Mouse (Mus musculus) midbrain, embryonic 10.5 days (tissue): Measurements from ENCODE around the gene Cela2a. TPM values are rescaled to one million over a fixed set of nuclear protein-coding genes. Genes with fewer than 3 reads are reported as not detected.
"Not testable (repeated sequence)": the region's sequence is repeated elsewhere in the genome, so short reads cannot be mapped to it uniquely, and the experiment has no call there.

ENCODE experiments used
- DNase-seq: peaks from one replicate; pipeline ENCODE4 v3.0.0-alpha.2; 2017; ENCODE audit warnings: low spot score
- H3K27ac ChIP-seq: fragments of 300-500 bp; sonication (generic); replicated peaks from 2 replicates; pipeline ENCODE4 v1.5.1; 2016; ENCODE audit warnings: mild to moderate bottlenecking
- H3K27me3 ChIP-seq: fragments of 300-500 bp; sonication (generic); 2 replicates; pipeline ENCODE4 v1.6.1; 2016; ENCODE audit warnings: low read depth, mild to moderate bottlenecking; ENCODE audit not compliant: poor library complexity, severe bottlenecking
- H3K36me3 ChIP-seq: fragments of 300-500 bp; sonication (generic); 2 replicates; pipeline ENCODE4 v1.6.1; 2016; ENCODE audit warnings: mild to moderate bottlenecking, moderate library complexity
- H3K4me1 ChIP-seq: fragments of 300-500 bp; sonication (generic); 2 replicates; pipeline ENCODE4 v1.6.1; 2016
- H3K4me3 ChIP-seq: fragments of 300-500 bp; sonication (generic); 2 replicates; pipeline ENCODE4 v1.5.1; 2016; ENCODE audit warnings: mild to moderate bottlenecking, moderate library complexity
- H3K9me3 ChIP-seq: fragments of 300-500 bp; sonication (generic); replicated peaks from 2 replicates; pipeline ENCODE4 v1.6.1; 2016; ENCODE audit warnings: mild to moderate bottlenecking
- WGBS: fragments of 180-500 bp; shearing (Covaris S2); methylation state at CpG from one replicate; pipeline ENCODE4 v1.1.7; 2016; 5-methylcytosine and 5-hydroxymethylcytosine counted together
- polyA plus RNA-seq: library from polyadenylated mRNA; unstranded; fragments of >200 nt; fragmentation: Nextera tagmentation; extraction: Ambion mirVana; gene quantifications from 2 replicates; pipeline ENCODE4 v1.2.1, GENCODE M21; 2016

The Cela2a gene
- polyA plus RNA-seq, 1 experiment from 2014 or later: not detected

- Histone ChIP-seq H3K4me3 (no peak overlapping the region), H3K27ac (no peak overlapping the region), H3K36me3 (peaks cover 25% of the 10 kb centered on the region), H3K4me1 (peaks cover 37% of the 10 kb centered on the region), H3K9me3 (no peaks in the 10 kb centered on the region), H3K27me3 (no peaks in the 10 kb centered on the region)
- no peak for DNase-seq
- 88% methylated on average over 8 of the region's 8 CpGs for WGBS
Observed at GRCm38 (mm10) chr4:141791951-141792350, 34.0 kb downstream of the Cela2a start.

DNA sequence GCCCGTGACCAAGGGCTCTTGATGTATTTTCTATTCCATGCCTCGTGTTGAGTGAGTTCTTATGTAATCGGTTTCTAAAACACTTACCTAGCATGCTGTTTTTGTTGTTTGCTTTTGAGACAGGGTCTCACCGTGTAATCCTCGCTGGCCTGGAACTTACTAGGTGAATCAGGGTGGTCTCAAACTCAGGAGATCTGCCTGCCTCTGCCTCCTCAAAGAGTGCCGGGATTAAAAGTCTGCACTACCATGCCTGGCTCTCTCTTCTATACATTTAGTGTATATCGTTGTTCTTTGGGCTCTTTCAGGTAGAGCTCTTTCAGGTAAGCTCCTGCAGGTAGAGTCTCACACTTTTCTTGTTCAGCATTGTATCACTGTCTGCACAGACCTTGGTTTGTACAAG is 34.5 kb downstream of the Cela2a start:
- no peaks in the 10 kb centered on the region for H3K9me3 ChIP-seq
- H3K36me3 ChIP-seq: peaks cover 22% of the 10 kb centered on the region
- H3K27ac ChIP-seq: no peak overlapping the region
- no peak for DNase-seq
- peaks cover 37% of the 10 kb centered on the region for H3K4me1 ChIP-seq
- H3K27me3 ChIP-seq: no peaks in the 10 kb centered on the region
- no peak overlapping the region for H3K4me3 ChIP-seq
- 92% methylated on average over 7 of the region's 7 CpGs for WGBS

DNA sequence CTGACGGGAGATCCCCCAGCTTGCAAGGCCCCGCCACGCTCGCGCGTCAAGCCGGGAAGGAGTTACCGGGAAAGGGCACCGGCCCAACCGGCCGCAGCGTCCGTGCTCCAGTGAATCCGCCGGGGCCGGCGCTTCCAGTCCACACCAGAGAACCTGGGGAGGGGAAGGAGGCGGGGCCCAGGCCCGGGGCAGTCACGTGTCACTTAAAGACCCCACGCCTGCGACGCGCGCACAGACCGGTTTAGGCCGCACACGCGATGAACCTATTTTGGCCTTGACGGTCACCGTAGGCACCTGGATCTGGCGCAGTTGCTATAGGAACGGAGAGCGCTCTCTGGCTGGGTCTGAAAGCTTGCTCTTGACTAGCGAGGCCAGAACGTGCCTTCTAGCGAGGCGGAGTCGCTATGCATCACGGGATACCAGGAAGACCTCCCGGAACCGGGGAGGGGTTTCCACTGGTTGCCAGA is 35.4 kb downstream of the Cela2a start, which contains the start of gene Dnajc16:
TSS of gene Dnajc16 (minus strand) at position 408 of the 467 bp plus-strand sequence.
- H3K4me3 ChIP-seq: peak within 1 kb of the TSS; percentile 79
- peaks cover 26% of the 10 kb centered on the region for H3K36me3 ChIP-seq
- peak; percentile 99 for DNase-seq
- H3K4me1 ChIP-seq: peaks cover 36% of the 10 kb centered on the region
- WGBS: 0% methylated on average over 42 of the region's 42 CpGs
- no peaks in the 10 kb centered on the region for H3K9me3 ChIP-seq
- peak within 1 kb of the TSS; percentile 91 for H3K27ac ChIP-seq
- H3K27me3 ChIP-seq: no peaks in the 10 kb centered on the region

GRCm38 (mm10) chr4:141789564-141790218 is 36.3 kb downstream of the Cela2a start:
- Histone ChIP-seq H3K4me3 (peak overlapping the region; percentile 79), H3K4me1 (peaks cover 28% of the 10 kb centered on the region), H3K27me3 (no peaks in the 10 kb centered on the region), H3K36me3 (peaks cover 35% of the 10 kb centered on the region), H3K9me3 (no peaks in the 10 kb centered on the region), H3K27ac (peak overlapping the region; percentile 91)
- WGBS: 58% methylated on average over 3 of the region's 3 CpGs
- no peak for DNase-seq

- no peak overlapping the region for H3K4me3 ChIP-seq
- H3K27ac ChIP-seq: no peak overlapping the region
- H3K36me3 ChIP-seq: peaks cover 57% of the 10 kb centered on the region
- 94% methylated on average over 7 of the region's 7 CpGs for WGBS
- H3K9me3 ChIP-seq: no peaks in the 10 kb centered on the region
- no peaks in the 10 kb centered on the region for H3K27me3 ChIP-seq
- H3K4me1 ChIP-seq: peaks cover 13% of the 10 kb centered on the region
- no peak for DNase-seq
Observed at GRCm38 (mm10) chr4:141787462-141787861, 38.5 kb downstream of the Cela2a start.

DNA sequence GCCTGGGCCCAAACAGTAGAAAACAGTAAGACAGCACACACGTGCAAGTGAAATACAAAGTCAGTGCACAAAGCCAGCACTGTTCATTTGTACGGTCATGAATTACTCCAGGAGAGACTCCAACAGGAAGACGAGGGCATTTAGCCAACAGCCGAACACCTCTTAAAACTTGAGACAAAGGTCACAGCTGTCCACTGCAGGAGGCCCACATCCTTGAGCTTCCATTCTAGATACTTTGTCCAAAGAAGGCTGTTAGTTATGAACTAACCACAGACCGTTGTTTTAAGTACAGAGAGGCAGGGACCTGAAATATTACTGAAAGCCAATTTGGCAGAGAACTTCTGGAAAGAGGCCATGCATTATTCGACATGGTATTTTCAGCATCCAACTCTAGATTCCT is 38.9 kb downstream of the Cela2a start:
- H3K27me3 ChIP-seq: no peaks in the 10 kb centered on the region
- no peak overlapping the region for H3K27ac ChIP-seq
- 88% methylated on average over 6 of the region's 6 CpGs for WGBS
- H3K4me3 ChIP-seq: no peak overlapping the region
- H3K36me3 ChIP-seq: peaks cover 61% of the 10 kb centered on the region
- DNase-seq: no peak
- peaks cover 13% of the 10 kb centered on the region for H3K4me1 ChIP-seq
- H3K9me3 ChIP-seq: no peaks in the 10 kb centered on the region

GRCm38 (mm10) chr4:141786141-141786540 is 39.8 kb downstream of the Cela2a start:
- H3K36me3 ChIP-seq: peaks cover 70% of the 10 kb centered on the region
- no peaks in the 10 kb centered on the region for H3K9me3 ChIP-seq
- H3K27me3 ChIP-seq: no peaks in the 10 kb centered on the region
- H3K4me3 ChIP-seq: no peak overlapping the region
- peaks cover 12% of the 10 kb centered on the region for H3K4me1 ChIP-seq
- WGBS: 93% methylated on average over 13 of the region's 13 CpGs
- no peak for DNase-seq
- H3K27ac ChIP-seq: no peak overlapping the region

GRCm38 (mm10) chr4:141784835-141785234 is 41.1 kb downstream of the Cela2a start:
- WGBS: 92% methylated on average over 5 of the region's 5 CpGs
- no peak overlapping the region for H3K4me3 ChIP-seq
- no peaks in the 10 kb centered on the region for H3K9me3 ChIP-seq
- H3K36me3 ChIP-seq: peaks cover 83% of the 10 kb centered on the region
- no peak overlapping the region for H3K27ac ChIP-seq
- H3K27me3 ChIP-seq: no peaks in the 10 kb centered on the region
- H3K4me1 ChIP-seq: peaks cover 5% of the 10 kb centered on the region
- DNase-seq: no peak

DNA sequence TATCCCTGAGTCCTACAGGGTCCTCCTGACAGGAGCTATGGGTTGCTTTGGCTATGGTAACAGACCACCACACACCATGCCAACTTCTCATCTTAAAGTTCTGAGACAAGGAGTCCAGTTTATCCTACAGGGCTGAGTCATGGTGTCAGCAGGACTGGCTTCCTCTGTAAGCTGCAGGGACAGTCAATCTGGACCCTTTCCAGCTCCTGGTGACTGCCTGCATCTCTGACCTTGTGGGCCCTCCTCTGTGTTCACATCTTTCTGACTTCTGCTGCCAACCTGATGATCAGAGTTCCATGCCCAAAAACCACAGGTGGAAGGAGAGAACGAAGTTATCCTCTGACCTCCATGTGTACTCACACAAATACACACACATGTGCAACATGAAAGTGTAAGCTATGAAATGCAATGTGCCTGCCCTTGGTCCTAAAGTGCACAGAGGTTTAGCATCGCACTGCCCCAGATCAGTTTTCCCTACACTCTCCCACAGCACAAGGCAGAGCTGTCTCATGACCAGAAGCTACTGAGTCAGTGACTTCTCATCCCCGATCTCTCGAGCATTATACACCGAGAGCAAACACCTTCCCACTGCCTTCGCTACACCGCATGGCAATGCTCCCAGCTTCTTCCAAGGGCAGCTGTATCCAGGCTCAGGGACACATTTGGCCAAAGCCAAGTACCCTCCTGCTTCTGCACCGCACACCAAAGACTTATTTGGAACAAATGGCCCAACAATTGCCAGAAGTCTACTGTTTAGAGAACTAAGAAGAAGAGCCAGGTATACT is 44.6 kb downstream of the Cela2a start:
- Histone ChIP-seq H3K36me3 (peaks cover 97% of the 10 kb centered on the region), H3K9me3 (no peaks in the 10 kb centered on the region), H3K4me1 (no peaks in the 10 kb centered on the region), H3K27me3 (no peaks in the 10 kb centered on the region), H3K27ac (no peak overlapping the region), H3K4me3 (no peak overlapping the region)
- WGBS: 96% methylated on average over 8 of the region's 8 CpGs
- no peak for DNase-seq

GRCm38 (mm10) chr4:141779828-141780227 is 46.1 kb downstream of the Cela2a start:
- Histone ChIP-seq H3K9me3 (no peaks in the 10 kb centered on the region), H3K4me1 (no peaks in the 10 kb centered on the region), H3K4me3 (no peak overlapping the region), H3K27me3 (no peaks in the 10 kb centered on the region), H3K27ac (no peak overlapping the region), H3K36me3 (peaks cover 99% of the 10 kb centered on the region)
- DNase-seq: no peak
- WGBS: 94% methylated on average over 8 of the region's 8 CpGs

DNA sequence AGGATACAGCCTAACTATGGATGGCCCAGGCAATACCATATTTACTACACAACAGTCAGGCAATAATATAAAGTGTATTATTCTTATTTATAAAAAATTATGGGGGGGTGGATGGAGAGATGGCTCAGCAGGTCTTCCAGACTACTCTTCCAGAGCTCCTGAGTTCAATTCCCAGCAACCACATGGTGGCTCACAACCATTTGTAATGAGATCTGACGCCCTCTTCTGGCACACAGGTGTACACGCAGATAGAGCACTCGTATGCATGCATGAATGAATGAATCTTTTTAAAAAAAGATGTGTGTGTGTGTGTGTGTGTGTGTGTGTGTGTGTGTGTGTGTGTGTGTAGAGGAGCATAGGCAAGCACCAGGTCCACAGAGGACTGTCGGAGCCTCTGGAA is 52.9 kb downstream of the Cela2a start:
- H3K9me3 ChIP-seq: not testable (repeated sequence)
- peaks cover 99% of the 10 kb centered on the region for H3K36me3 ChIP-seq

DNA sequence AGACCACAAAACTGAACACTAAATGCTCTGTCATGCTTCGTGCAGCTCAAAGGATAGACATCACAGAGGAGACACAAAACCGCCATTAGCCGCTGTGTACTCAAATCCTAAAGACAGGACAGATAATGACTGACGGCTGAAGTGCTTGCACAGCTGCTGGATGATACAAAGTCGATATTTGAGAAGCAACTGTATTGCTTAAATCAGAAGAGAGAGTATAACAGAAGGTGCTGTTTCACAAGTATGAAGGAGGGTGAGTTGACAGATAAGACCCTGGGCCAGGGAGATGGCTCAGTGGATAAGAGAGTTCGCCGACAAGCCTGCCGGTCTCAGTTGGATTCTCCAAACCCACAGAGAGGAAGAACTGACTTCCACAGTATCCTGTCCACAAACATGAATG is 54.1 kb downstream of the Cela2a start:
- 91% methylated on average over 8 of the region's 8 CpGs for WGBS
- Histone ChIP-seq H3K9me3 (no peaks in the 10 kb centered on the region), H3K4me3 (no peak overlapping the region), H3K27ac (no peak overlapping the region), H3K36me3 (peaks cover 100% of the 10 kb centered on the region), H3K27me3 (no peaks in the 10 kb centered on the region), H3K4me1 (no peaks in the 10 kb centered on the region)
- DNase-seq: no peak

More for the DNA sequence above, 52.9 kb downstream of the Cela2a start:
- not testable (repeated sequence) for H3K27me3 ChIP-seq, H3K4me3 ChIP-seq, H3K27ac ChIP-seq, H3K4me1 ChIP-seq, DNase-seq
- 83% methylated on average over 4 of the region's 4 CpGs for WGBS
